Mouse (Mus musculus) brain, embryonic 14.5 days (tissue): ENCODE results near the gene Hgd. TPM values are rescaled to one million over a fixed set of nuclear protein-coding genes. Genes with fewer than 3 reads are reported as not detected.
A peak's percentile ranks its signal among the peaks of the same experiment; 100 is the strongest.

Experiments
- DNase-seq: peaks from one replicate; pipeline ENCODE4 v3.0.0-alpha.2; 2011; ENCODE audit warnings: low read depth
- CTCF ChIP-seq: fragments of 200-500 bp; IDR thresholded peaks from 2 replicates; pipeline ENCODE4 v1.5.1; 2012; ENCODE audit warnings: inconsistent platforms, mild to moderate bottlenecking, moderate library complexity, borderline replicate concordance; ENCODE audit not compliant: insufficient read depth, insufficient read length; ENCODE audit errors: extremely low read depth
- POLR2A ChIP-seq: fragments of 200-500 bp; IDR thresholded peaks from 2 replicates; pipeline ENCODE4 v1.6.1; 2012; ENCODE audit warnings: mild to moderate bottlenecking, inconsistent platforms, borderline replicate concordance; ENCODE audit not compliant: poor library complexity, insufficient read depth, insufficient read length, severe bottlenecking; ENCODE audit errors: extremely low read depth
- polyA plus RNA-seq: library from polyadenylated mRNA; depleted of rRNA; stranded (reverse); fragments of >200 nt; gene quantifications from 2 replicates; pipeline ENCODE4 v1.2.3, GENCODE M21; 2012

Gene Hgd
- polyA plus RNA-seq, 1 experiment: 0.07 TPM

DNA sequence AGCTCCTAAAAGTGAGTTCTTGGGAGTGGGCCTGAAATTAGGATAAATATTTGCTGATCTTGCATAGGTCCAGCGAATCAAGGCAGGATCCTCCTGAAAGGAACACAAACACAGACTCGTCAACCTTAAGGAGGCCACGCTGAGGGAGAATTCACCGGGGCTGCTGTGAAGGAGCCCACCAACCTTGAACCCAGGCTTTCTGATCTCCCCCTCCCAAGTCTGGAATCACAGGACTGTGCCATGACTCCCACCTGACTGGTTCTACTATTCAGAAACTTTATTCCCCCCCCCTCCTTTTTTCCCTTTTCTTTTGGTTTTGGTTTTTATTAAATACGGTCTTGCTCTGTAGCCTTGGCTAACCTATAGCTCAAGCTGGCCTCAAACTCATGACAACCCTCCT, 69.1 kb downstream of the Hgd start:
- no peak for DNase-seq
- TF ChIP-seq POLR2A: no peak
- TF ChIP-seq CTCF: no peak

DNA sequence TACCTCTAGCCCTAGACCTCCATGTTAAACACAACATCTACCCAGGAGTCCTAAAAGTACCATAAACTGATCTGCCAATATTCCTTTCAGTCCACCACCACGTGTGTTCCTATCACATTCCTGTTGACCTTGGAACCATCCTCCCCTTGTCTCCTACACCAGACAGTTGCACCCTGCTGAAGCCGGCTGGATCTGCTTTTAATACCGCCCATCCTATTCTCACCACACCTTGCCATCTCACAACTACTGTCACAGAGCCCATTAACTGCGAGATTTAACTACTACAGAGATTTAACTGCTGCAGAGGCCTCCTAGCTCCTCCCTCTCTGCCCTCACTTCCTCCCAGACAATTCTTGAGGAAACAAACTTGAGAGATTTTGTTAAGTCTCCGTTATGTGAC, 71.5 kb downstream of the Hgd start:
- no peak for TF ChIP-seq POLR2A
- no peak for TF ChIP-seq CTCF
- DNase-seq: no peak

DNA sequence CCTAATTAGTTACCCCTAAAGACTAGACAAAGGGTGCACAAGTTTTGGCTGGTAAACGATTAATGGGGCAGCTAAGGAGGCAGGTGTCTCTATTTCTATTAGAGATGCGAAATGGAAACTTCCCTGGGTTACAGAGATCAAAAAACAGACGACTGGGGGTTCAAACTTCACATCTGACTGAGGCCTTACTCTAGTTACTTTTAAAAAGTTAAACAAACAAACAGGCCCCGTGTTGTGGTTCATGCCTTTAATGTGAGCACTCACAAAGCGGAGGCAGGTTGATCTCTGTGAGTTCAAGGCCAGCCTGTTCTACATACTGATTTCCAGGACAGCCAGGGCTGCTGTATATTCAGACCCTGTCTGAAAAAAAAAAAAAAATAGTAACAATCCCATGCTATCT, 72.7 kb downstream of the Hgd start:
- TF ChIP-seq CTCF (no peak), POLR2A (no peak)
- DNase-seq: no peak

DNA sequence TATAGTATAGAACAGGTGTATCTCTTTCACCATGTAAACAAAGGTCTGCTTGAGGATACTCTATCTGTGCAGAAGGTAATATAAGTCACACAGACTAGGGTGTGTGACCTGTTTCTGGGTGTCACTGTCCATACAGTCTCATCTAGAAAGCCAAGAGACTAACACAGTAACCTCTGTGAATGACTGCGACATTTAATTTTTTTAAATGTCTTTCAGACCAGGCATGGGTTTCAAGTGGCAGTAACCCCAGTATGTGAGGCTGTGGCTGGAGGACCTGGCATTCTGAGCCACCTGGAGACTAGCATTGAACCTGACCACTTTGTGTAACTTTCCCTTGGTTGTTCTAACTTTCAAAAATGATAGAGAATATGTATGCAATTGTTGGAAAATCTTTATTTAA, 73.1 kb downstream of the Hgd start:
- TF ChIP-seq POLR2A: no peak
- DNase-seq: no peak

DNA sequence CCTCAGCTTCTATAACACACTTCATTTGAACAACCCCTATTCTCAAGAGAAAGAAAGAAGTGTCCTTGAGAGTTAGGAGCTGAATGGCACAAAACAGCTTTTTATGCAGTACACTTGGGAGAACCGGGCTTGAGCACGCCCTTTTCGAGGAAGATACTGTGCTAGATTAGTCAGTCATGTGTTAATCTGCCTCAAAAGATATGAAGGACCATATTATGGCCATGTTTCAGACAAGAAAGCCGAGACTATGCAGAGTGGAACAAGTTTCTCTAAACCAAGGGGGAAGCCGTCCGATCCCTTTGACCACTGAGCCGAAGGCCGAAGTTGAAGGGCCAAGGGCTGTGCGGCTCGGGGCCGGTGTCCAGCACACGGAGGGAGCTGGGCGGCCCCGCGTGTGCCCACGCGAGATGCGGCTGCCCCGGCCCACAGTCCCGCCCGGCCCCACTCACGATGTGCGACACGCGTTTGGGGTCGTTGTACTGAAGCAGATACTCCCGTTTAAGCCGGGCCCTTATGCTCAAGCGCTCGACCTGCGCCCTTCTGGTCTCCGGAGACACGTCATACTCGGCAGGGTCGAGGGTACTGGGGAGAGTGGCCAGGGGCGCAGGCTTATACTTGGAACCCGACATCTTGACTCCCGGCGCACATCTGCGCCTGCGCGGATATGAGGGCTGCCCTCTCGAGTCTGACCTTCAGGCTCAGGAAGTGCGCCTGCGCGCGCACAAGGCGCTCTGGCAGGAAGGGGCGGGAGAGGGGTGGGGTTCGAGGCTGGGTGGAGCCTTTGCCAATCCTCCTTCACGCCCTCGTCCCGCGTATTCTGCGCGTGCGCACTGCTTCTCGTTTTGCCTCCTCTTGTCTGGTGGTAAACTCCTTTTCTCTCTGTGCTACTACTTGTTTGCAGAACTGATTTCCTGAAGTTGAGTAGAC, 74.0 kb downstream of the Hgd start, which contains the start of gene Ndufb4:
Ndufb4 (minus strand) TSS at position 723 of the 927 bp plus-strand sequence.
- DNase-seq: peak; percentile 99
- TF ChIP-seq CTCF: no peak
- no peak for TF ChIP-seq POLR2A

DNA sequence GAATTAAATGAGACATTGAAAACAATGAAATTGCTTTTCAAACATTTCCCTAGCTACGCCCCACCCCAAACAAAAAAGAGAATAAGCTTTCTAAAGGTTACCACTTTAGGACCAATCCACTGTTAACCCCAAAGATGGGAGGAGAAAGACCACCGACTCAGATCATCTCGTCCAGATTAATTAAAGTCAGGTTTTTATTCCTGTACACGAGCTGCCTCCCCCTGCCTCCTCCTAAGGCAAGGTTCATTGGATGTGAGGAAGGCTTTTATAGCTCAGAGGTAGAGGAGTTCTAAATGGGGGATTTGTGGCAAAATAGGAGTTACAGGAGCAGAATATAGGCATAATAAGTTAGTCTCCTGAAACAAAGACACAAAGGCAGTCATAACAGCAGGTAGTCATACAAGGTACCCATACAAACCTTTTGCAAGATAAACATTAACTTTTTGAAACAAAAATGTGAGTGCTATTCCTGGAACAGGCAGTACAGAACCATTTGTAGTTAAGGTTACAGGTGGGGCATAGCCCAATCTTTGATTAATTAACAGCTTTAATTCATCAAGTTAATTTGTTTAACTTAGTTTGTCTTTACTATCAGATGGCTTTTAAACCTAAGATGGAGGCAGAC, 75.0 kb downstream of the Hgd start:
- TF ChIP-seq CTCF: no peak
- TF ChIP-seq POLR2A: no peak
- no peak for DNase-seq

DNA sequence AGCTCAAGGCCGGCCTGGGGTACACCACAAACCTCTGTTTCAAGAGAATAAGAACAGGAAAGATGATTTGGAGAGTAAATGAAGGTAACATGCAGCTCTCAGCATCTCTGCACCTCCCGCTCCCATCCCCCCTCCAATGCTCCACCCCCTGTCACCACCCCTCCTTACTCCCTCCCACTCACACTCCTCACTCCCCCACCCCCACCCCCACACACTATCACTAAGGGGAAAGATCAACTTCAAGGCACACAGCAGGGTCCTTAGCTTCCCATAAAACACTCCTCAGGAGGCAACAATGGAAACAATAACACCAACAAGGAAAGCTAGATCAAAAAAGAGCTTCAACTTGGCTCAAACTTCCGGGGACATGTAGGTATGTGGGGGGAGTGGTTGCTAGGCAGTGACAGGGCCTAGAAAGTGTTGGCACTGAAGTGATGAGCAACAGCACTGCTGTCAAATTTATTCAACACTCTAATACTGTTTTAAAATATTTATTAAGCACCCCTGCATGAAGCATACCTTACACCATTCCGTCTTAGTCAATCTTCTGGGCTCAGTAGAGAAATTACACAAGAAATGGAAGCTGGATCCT, 75.9 kb downstream of the Hgd start:
- TF ChIP-seq CTCF: no peak
- no peak for TF ChIP-seq POLR2A
- DNase-seq: peak; percentile 49

DNA sequence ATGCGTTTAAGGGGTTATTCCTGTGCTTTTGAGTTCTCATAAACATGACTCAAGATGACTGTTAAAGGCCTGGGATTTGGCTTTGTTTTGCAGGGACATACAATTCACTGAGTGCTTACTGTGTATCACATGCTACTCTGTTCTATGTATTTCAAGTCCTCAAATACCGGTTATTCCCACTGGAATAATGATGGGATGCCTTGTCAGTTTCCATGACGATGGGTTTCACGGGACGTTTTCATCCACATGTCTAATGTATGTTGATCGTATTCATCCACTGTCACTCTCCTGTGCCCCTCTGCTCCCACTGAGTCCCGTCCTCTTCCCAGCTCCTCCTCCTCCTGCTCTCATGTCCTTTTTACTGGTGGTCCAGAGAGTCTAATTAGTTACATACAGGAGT, 76.8 kb downstream of the Hgd start:
- peak; percentile 61 for DNase-seq
- TF ChIP-seq POLR2A (no peak), CTCF (no peak)

DNA sequence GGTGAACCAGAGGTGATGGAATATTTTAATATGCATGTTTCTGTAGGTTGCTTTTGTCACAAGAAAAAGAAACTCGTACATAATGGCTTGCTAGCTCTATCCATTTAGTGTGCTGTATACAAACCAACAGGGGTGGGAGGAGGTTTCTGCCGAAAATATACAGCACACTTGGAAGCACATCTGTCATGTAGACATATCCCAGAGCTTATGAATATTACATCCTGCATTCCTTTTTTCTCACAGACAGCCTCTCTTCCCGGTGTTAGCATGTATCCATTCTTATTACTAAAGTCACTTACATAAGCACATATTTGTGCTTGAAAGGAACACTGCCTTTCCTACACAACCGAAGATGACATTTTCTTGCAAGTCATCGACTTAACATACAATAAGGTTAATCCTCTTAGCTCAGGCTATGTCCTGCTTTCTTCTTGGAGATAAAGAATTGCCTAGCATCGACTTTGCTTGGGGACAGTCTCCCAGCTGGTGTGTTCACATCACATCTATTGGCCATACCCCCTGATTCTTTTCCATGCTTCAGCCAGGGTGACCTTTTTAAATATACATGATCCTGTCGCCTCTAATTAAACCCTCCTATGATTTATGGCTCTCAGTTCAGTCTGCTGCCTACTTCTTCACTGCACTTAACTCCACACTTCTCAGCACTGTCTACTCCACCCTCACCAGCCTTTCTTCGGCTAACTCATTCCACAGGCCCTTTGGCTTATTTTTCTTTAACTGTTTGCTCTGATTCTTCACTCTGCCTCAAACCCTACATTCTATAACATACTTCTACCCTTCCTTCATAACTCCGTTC, 83.9 kb downstream of the Hgd start:
- DNase-seq: peak; percentile 35
- no peak for TF ChIP-seq CTCF
- no peak for TF ChIP-seq POLR2A

DNA sequence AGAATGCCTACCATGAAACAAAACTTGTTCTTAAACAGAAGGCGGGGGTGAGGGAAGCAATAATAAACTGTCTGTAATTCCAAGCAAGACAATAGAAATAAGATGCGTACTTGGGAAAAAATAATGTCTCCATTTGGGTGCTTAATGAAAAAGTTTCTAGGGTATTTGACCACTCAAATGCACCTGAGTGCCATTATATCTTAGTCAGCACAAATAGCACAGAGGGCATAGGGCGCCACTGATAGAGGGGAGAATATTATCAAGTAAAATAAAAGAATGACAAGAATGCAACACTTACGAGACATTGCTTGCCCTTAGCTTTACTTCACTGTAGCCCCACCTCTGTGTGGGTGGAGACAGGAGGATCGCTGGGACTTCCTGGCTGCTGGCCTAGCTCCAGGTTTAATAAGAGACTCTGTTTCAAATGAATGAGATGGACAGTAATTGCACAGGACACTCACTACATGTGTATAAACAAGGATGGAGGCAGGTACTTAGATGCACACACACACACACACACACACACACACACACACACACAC, 85.5 kb downstream of the Hgd start:
- TF ChIP-seq POLR2A: no peak
- no peak for TF ChIP-seq CTCF
- no peak for DNase-seq
